29 mouse cellular contexts compared by ENCODE assay signal in the genomic region with DNA sequence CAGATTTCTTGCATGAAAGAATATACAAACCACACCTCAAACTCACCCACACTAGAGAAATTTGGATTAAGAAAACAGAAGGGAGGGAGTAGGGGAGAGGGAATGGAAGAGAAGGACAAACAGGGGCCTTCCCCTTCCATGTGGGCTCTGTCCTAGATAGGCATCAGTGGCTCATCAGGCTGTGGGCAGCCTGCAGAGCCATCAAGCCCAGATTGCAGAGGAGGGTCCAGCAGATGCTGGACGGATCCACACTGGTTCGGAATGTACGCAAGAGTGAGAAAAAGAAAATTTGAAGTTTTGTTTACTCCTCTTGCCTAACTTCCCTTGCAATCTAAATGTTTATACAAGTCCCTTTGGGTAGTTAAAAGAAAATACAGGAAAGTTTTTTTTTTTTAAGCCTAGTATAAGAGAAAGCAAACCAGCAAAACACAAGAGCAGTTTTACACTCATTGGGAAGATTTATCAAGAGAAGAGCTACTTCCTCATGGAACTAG. TPM values are rescaled to one million over a fixed set of nuclear protein-coding genes. Genes with fewer than 3 reads are reported as not detected.
"Had no signal": no experiment of that assay in that cellular context is flagged by ENCODE, and none has a peak within 500 bp of the region (broad histone marks: within the 10 kb centered on the region; RNA-seq: fewer than 3 reads in every experiment).

No protein-coding gene starts in this region.

- H3K4me1 ChIP-seq: hindbrain, embryonic 12.5 days; limb, embryonic 12.5 days had no signal

- ATAC-seq: forebrain, embryonic 16.5 days; hindbrain, embryonic 16.5 days; inflammation-experienced regulatory T-cells, adult 6 months; intestine, embryonic 15.5 days; intestine, postnatal 0 days had no signal

- H3K4me2 ChIP-seq: hindbrain, embryonic 12.5 days; hindbrain, embryonic 14.5 days; intestine, embryonic 15.5 days; limb, embryonic 12.5 days had no signal

- DNase-seq: gastrocnemius, adult 2 months; gastrocnemius, postnatal 10 days; gastrocnemius, postnatal 25 days; heart, postnatal 10 days; heart, postnatal 4 days; kidney, adult 18-20 months; kidney, adult 8-10 months; kidney, postnatal 10 days; kidney, postnatal 25 days; kidney, postnatal 4 days had no signal

- H3K36me3 ChIP-seq: heart, embryonic 10.5 days; hindbrain, embryonic 10.5 days; hindbrain, embryonic 12.5 days; intestine, embryonic 15.5 days; limb, embryonic 10.5 days; limb, embryonic 12.5 days had no signal

- H3K27ac ChIP-seq: gastrocnemius, adult 2 months; hindbrain, embryonic 10.5 days; hindbrain, embryonic 12.5 days; hindbrain, embryonic 14.5 days; intestine, embryonic 15.5 days; layer of hippocampus, adult 2 months; left cerebral cortex, adult 2 months; limb, embryonic 10.5 days; limb, embryonic 12.5 days had no signal

- H3K9me3 ChIP-seq: heart, embryonic 10.5 days; hindbrain, embryonic 10.5 days; hindbrain, embryonic 12.5 days; intestine, embryonic 15.5 days; limb, embryonic 10.5 days; limb, embryonic 12.5 days had no signal

- H3K4me3 ChIP-seq: gastrocnemius, adult 2 months; hindbrain, embryonic 10.5 days; hindbrain, embryonic 12.5 days; intestine, embryonic 15.5 days; layer of hippocampus, adult 2 months; left cerebral cortex, adult 2 months; limb, embryonic 10.5 days; limb, embryonic 12.5 days had no signal

- H3K27me3 ChIP-seq: hindbrain, embryonic 12.5 days; intestine, embryonic 15.5 days had no signal

- H3K9ac ChIP-seq: hindbrain, embryonic 12.5 days; hindbrain, embryonic 14.5 days; intestine, embryonic 15.5 days; limb, embryonic 12.5 days had no signal

RNA-seq across cellular contexts. Expression of a gene that starts 1.1 kb away (rescaled TPM):
- polyA plus RNA-seq: inflammation-experienced regulatory T-cells, adult 6 months had no signal

RNA-seq across cellular contexts. Expression of a gene that starts 29.5 kb away (rescaled TPM):
- polyA plus RNA-seq: forebrain, embryonic 16.5 days; frontal cortex, adult 2 months; heart, embryonic 10.5 days; heart, embryonic 14.5 days; heart, embryonic 16.5 days; hindbrain, embryonic 10.5 days; hindbrain, embryonic 12.5 days; hindbrain, embryonic 14.5 days; hindbrain, embryonic 16.5 days; inflammation-experienced regulatory T-cells, adult 6 months; intestine, embryonic 15.5 days; intestine, postnatal 0 days; kidney, embryonic 14.5 days; kidney, embryonic 16.5 days; limb, embryonic 10.5 days; limb, embryonic 12.5 days; limb, embryonic 14.5 days had no signal
